In genomic region chr15:27724796-27725680, GRCm38 (mm10) we compare ENCODE assay signal across 8 mouse cellular contexts. TPM values are rescaled to one million over a fixed set of nuclear protein-coding genes. Genes with fewer than 3 reads are reported as not detected.
DNase-seq lines count a peak whose midpoint lies in the region; ATAC-seq and TF ChIP-seq lines count a peak whose summit lies in the region.

No protein-coding gene starts in this region.

- no peaks in the 10 kb centered on the region for H3K9me3 ChIP-seq in forebrain, postnatal 0 days (ENCODE audit: low read length)
- H3K9me3 ChIP-seq in forebrain, embryonic 16.5 days (ENCODE audit: control insufficient read depth, low read length), result no peaks in the 10 kb centered on the region
- H3K9me3 ChIP-seq in midbrain, embryonic 10.5 days (replicated peaks), result no peaks in the 10 kb centered on the region
- H3K9me3 ChIP-seq in midbrain, embryonic 15.5 days, result peaks cover 3% of the 10 kb centered on the region; the same call in 1 of the 2 replicates

- H3K4me3 ChIP-seq in forebrain, postnatal 0 days (ENCODE audit: low read depth, low read length), result no peak overlapping the region
- H3K4me3 ChIP-seq in forebrain, embryonic 16.5 days (replicated peaks; ENCODE audit: low read length), result no peak overlapping the region
- no peak overlapping the region for H3K4me3 ChIP-seq in midbrain, embryonic 10.5 days
- H3K4me3 ChIP-seq in midbrain, embryonic 15.5 days, result no peak overlapping the region
- H3K4me3 ChIP-seq in cerebellum, adult 2 months (replicated peaks; ENCODE audit: insufficient read depth, low read depth, low read length), result no peak overlapping the region

- no peak overlapping the region for H3K9ac ChIP-seq in forebrain, postnatal 0 days
- no peak overlapping the region for H3K9ac ChIP-seq in forebrain, embryonic 16.5 days (replicated peaks; ENCODE audit: low read depth, low read length)
- no peak overlapping the region for H3K9ac ChIP-seq in midbrain, embryonic 15.5 days

- H3K4me2 ChIP-seq in forebrain, postnatal 0 days (ENCODE audit: low read depth), result no peak overlapping the region
- no peak overlapping the region for H3K4me2 ChIP-seq in forebrain, embryonic 16.5 days (ENCODE audit: low read length)
- no peak overlapping the region for H3K4me2 ChIP-seq in midbrain, embryonic 15.5 days

- H3K36me3 ChIP-seq in forebrain, postnatal 0 days (ENCODE audit: insufficient read depth), result peaks cover 3% of the 10 kb centered on the region; the same call in 1 of the 2 replicates
- no peaks in the 10 kb centered on the region; the same call in 1 of the 2 replicates for H3K36me3 ChIP-seq in forebrain, embryonic 16.5 days (ENCODE audit: control insufficient read depth, insufficient read depth)
- H3K36me3 ChIP-seq in midbrain, embryonic 10.5 days, result peaks cover 3% of the 10 kb centered on the region; the same call in 1 of the 2 replicates
- H3K36me3 ChIP-seq in midbrain, embryonic 15.5 days (replicated peaks), result no peaks in the 10 kb centered on the region

- H3K27ac ChIP-seq in forebrain, postnatal 0 days (ENCODE audit: low read depth, low read length), result 0 out of 2 replicates have a peak overlapping the region, but pooled peaks have one; percentile 22
- H3K27ac ChIP-seq in forebrain, embryonic 16.5 days (ENCODE audit: low read length), result no peak overlapping the region
- 0 out of 2 replicates have a peak overlapping the region, but pooled peaks have one; percentile 17 for H3K27ac ChIP-seq in midbrain, embryonic 10.5 days (replicated peaks)
- no peak overlapping the region for H3K27ac ChIP-seq in midbrain, embryonic 15.5 days
- H3K27ac ChIP-seq in cerebellum, adult 2 months (ENCODE audit: insufficient read depth, low read length), result no peak overlapping the region

- 84% methylated on average over 9 of the region's 9 CpGs for WGBS in forebrain, postnatal 0 days
- 85% methylated on average over 9 of the region's 9 CpGs for WGBS in forebrain, embryonic 16.5 days
- 88% methylated on average over 9 of the region's 9 CpGs for WGBS in midbrain, embryonic 10.5 days
- 80% methylated on average over 9 of the region's 9 CpGs for WGBS in midbrain, embryonic 15.5 days
- 87% methylated on average over 9 of the region's 9 CpGs for WGBS in cerebellum, adult 2 months

- H3K27me3 ChIP-seq in forebrain, postnatal 0 days (ENCODE audit: insufficient read depth, low read length), result no peaks in the 10 kb centered on the region
- H3K27me3 ChIP-seq in forebrain, embryonic 16.5 days (replicated peaks; ENCODE audit: control insufficient read depth, insufficient read depth, low read length), result no peaks in the 10 kb centered on the region
- H3K27me3 ChIP-seq in midbrain, embryonic 10.5 days (ENCODE audit: low read depth, poor library complexity, severe bottlenecking), result no peaks in the 10 kb centered on the region
- H3K27me3 ChIP-seq in midbrain, embryonic 15.5 days (replicated peaks), result no peaks in the 10 kb centered on the region
- no peaks in the 10 kb centered on the region for H3K27me3 ChIP-seq in cerebellum, adult 2 months (ENCODE audit: control insufficient read depth, insufficient read depth, low read length)

- peak; percentile 21; the same call in 1 of the 2 replicates for ATAC-seq in forebrain, postnatal 0 days
- ATAC-seq in forebrain, embryonic 16.5 days, result no peak
- no peak for ATAC-seq in midbrain, embryonic 15.5 days (replicated peaks)
- ATAC-seq in inflammation-experienced regulatory T-cells, adult 6 months, result peak; percentile 32
- peak; percentile 80 for ATAC-seq in monocyte, adult 5-6 weeks (replicated peaks; ENCODE audit: insufficient number of reproducible peaks, low FRiP score, low TSS enrichment, poor library complexity, severe bottlenecking)

- no peaks in the 10 kb centered on the region for H3K4me1 ChIP-seq in forebrain, postnatal 0 days (ENCODE audit: insufficient read depth)
- no peaks in the 10 kb centered on the region for H3K4me1 ChIP-seq in forebrain, embryonic 16.5 days (replicated peaks; ENCODE audit: control insufficient read depth, insufficient read depth, low read length)
- 0 out of 2 replicates have a peak, but pooled peaks cover 2% of the 10 kb centered on the region for H3K4me1 ChIP-seq in midbrain, embryonic 10.5 days
- no peaks in the 10 kb centered on the region for H3K4me1 ChIP-seq in midbrain, embryonic 15.5 days
- H3K4me1 ChIP-seq in cerebellum, adult 2 months (ENCODE audit: control insufficient read depth, insufficient read depth, low read length), result no peaks in the 10 kb centered on the region

- DNase-seq in forebrain, postnatal 0 days, result no peak
- no peak for DNase-seq in midbrain, embryonic 10.5 days (ENCODE audit: low spot score)
- DNase-seq in cerebellum, adult 2 months, result no peak
- DNase-seq in ovary, adult 18-20 months (ENCODE audit: low spot score), result no peak

- TF ChIP-seq CTCF in forebrain, postnatal 0 days (IDR thresholded peaks at IDR 0.05; ENCODE audit: low read depth), result no peak
- no peak for TF ChIP-seq CTCF in cerebellum, adult 2 months (IDR thresholded peaks at IDR 0.05; ENCODE audit: borderline replicate concordance, insufficient read depth, low read depth, low read length)

- TF ChIP-seq POLR2A in cerebellum, adult 2 months (IDR thresholded peaks at IDR 0.05; ENCODE audit: borderline replicate concordance, insufficient read depth, low read length), result no peak

RNA-seq across cellular contexts. Expression of gene Otulinl, which starts 43.7 kb away (rescaled TPM):
- 7.3 and 7.5 TPM in 2 replicates for total RNA-seq in forebrain, postnatal 0 days (2014; rRNA removed)
- 13.3 and 17.0 TPM in 2 replicates for polyA plus RNA-seq in forebrain, postnatal 0 days (2015; fragmentation: Nextera tagmentation; extraction: Ambion mirVana)
- polyA plus RNA-seq in forebrain, embryonic 16.5 days (2015; fragmentation: Nextera tagmentation; extraction: Ambion mirVana), result 13.6 and 15.3 TPM in 2 replicates
- polyA plus RNA-seq in midbrain, embryonic 10.5 days (2016; fragmentation: Nextera tagmentation; extraction: Ambion mirVana), result 5.9 and 6.1 TPM in 2 replicates
- 9.7 and 13.3 TPM in 2 replicates for polyA plus RNA-seq in midbrain, embryonic 15.5 days (2015; fragmentation: Nextera tagmentation; extraction: Ambion mirVana)
- polyA plus RNA-seq in inflammation-experienced regulatory T-cells, adult 6 months (2017; shearing (Covaris generic)), result 100 to 1,000 TPM; 136 to 203 (median 170) TPM
- total RNA-seq in monocyte, adult 5-6 weeks (2017), result 110 to 158 TPM (median 149 TPM) in 3 replicates
- 5.4 and 6.5 TPM in 2 replicates for polyA plus RNA-seq in cerebellum, adult 2 months (2012; rRNA removed)

Comparison
In these comparisons a context has a peak if more than half of its experiments do, and no peak if none do; other contexts are left out.
1. ATAC-seq: peak in forebrain, postnatal 0 days (single experiment), inflammation-experienced regulatory T-cells, adult 6 months (single experiment) and monocyte, adult 5-6 weeks (single experiment); none in forebrain, embryonic 16.5 days (single experiment) and midbrain, embryonic 15.5 days (single experiment).
2. H3K27ac ChIP-seq: peak in forebrain, postnatal 0 days (single experiment) and midbrain, embryonic 10.5 days (single experiment); none in forebrain, embryonic 16.5 days (single experiment), midbrain, embryonic 15.5 days (single experiment) and cerebellum, adult 2 months (single experiment).